Mouse (Mus musculus) CH12.LX (cell line): ENCODE measurements around the gene Spast. TPM values are rescaled to one million over a fixed set of nuclear protein-coding genes. Genes with fewer than 3 reads are reported as not detected.

ENCODE experiments used
- DNase-seq: peaks from one replicate; pipeline ENCODE4 v3.0.0-alpha.2; 2013; ENCODE audit errors: extremely low read depth
- H3K27ac ChIP-seq: 2 replicates; pipeline ENCODE4 v1.5.1; 2012; ENCODE audit warnings: low read depth, mild to moderate bottlenecking, control low read depth, moderate library complexity; ENCODE audit not compliant: insufficient read depth
- H3K27me3 ChIP-seq: replicated peaks from 2 replicates; pipeline ENCODE3; 2012; ENCODE audit warnings: inconsistent platforms
- H3K36me3 ChIP-seq, 2 experiments: replicated peaks in 1 of 2; 2 replicates each; pipeline versions ENCODE3 to v1.6.1; 2012; ENCODE audit warnings: inconsistent platforms in 1 of 2, low read length in 1 of 2, mild to moderate bottlenecking in 1 of 2, mixed read lengths in 1 of 2, moderate library complexity in 1 of 2; ENCODE audit not compliant: control insufficient read depth in 1 of 2, insufficient read depth in 1 of 2
- H3K4me1 ChIP-seq, 2 experiments: 2 replicates each; pipeline ENCODE4 v1.6.1; 2012; ENCODE audit warnings: inconsistent platforms in 1 of 2, moderate library complexity in 1 of 2; ENCODE audit not compliant: insufficient read depth in 2 of 2, control insufficient read depth in 1 of 2
- H3K4me2 ChIP-seq: 2 replicates; pipeline ENCODE4 v1.6.1; 2012; ENCODE audit warnings: low read depth, mild to moderate bottlenecking, control low read depth; ENCODE audit not compliant: poor library complexity, insufficient read depth, severe bottlenecking
- H3K4me3 ChIP-seq, 3 experiments: fragments of 150-350 bp in 1 of 3; sonication (generic) in 1 of 3; replicated peaks in 1 of 3; 2 replicates each; pipeline versions ENCODE3 to v1.5.1; 2011 to 2012; ENCODE audit warnings: low read depth in 2 of 3, low read length in 2 of 3, mild to moderate bottlenecking in 2 of 3, moderate library complexity in 2 of 3, control low read depth in 1 of 3, improper control_type of control experiment in 1 of 3, inconsistent platforms in 1 of 3, mixed read lengths in 1 of 3; ENCODE audit not compliant: poor library complexity in 1 of 3
- H3K79me2 ChIP-seq: replicated peaks from 2 replicates; pipeline ENCODE4 v1.6.1; 2012; ENCODE audit warnings: mild to moderate bottlenecking, moderate library complexity; ENCODE audit not compliant: control insufficient read depth, poor library complexity, insufficient read depth, severe bottlenecking; ENCODE audit errors: extremely low read depth
- H3K9ac ChIP-seq: 2 replicates; pipeline ENCODE4 v1.6.1; 2012; ENCODE audit warnings: low read depth, mild to moderate bottlenecking, control low read depth, moderate library complexity; ENCODE audit not compliant: insufficient read depth
- H3K9me3 ChIP-seq: replicated peaks from 2 replicates; pipeline ENCODE3; 2012; ENCODE audit warnings: low read length, inconsistent platforms, mixed read lengths
- BHLHE40 ChIP-seq: IDR thresholded peaks from 2 replicates; pipeline ENCODE4 v1.6.1; 2011; ENCODE audit warnings: mild to moderate bottlenecking, low read depth, low read length, improper control_type of control experiment
- CHD1 ChIP-seq: IDR thresholded peaks from 2 replicates; pipeline ENCODE4 v1.6.1; 2012; ENCODE audit warnings: low read depth, low read length, improper control_type of control experiment, inconsistent platforms
- CHD2 ChIP-seq: IDR thresholded peaks from 2 replicates; pipeline ENCODE4 v1.6.1; 2011; ENCODE audit warnings: low read length, improper control_type of control experiment
- E2F4 ChIP-seq: IDR thresholded peaks from 2 replicates; pipeline ENCODE4 v1.6.1; 2011; ENCODE audit warnings: low read depth, low read length, improper control_type of control experiment; ENCODE audit not compliant: insufficient replicate concordance
- ELF1 ChIP-seq: IDR thresholded peaks from 2 replicates; pipeline ENCODE4 v1.6.1; 2014; ENCODE audit warnings: low read depth, mild to moderate bottlenecking, inconsistent platforms, low read length, improper control_type of control experiment
- EP300 ChIP-seq: IDR thresholded peaks from 2 replicates; pipeline ENCODE4 v1.6.1; 2011; ENCODE audit warnings: low read length, improper control_type of control experiment
- ETS1 ChIP-seq: conservative IDR thresholded peaks from 2 replicates; pipeline ENCODE4 v1.6.1; 2012; ENCODE audit warnings: low read depth, mild to moderate bottlenecking, inconsistent platforms, low read length, improper control_type of control experiment, moderate library complexity
- HCFC1 ChIP-seq: IDR thresholded peaks from 2 replicates; pipeline ENCODE4 v1.6.1; 2012; ENCODE audit warnings: low read depth, mild to moderate bottlenecking, inconsistent platforms, low read length, improper control_type of control experiment
- IRF4 ChIP-seq: IDR thresholded peaks from 2 replicates; pipeline ENCODE4 v1.6.1; 2014; ENCODE audit warnings: low read depth, mild to moderate bottlenecking, inconsistent platforms, low read length, improper control_type of control experiment
- MAFK ChIP-seq: IDR thresholded peaks from 2 replicates; pipeline ENCODE4 v1.6.1; 2011; ENCODE audit warnings: low read length, improper control_type of control experiment; ENCODE audit not compliant: insufficient replicate concordance
- MAX ChIP-seq: IDR thresholded peaks from 2 replicates; pipeline ENCODE4 v1.6.1; 2011; ENCODE audit warnings: low read length, improper control_type of control experiment
- MAZ ChIP-seq: IDR thresholded peaks from 2 replicates; pipeline ENCODE4 v1.6.1; 2012; ENCODE audit warnings: low read depth, mild to moderate bottlenecking, inconsistent platforms, low read length, improper control_type of control experiment, moderate library complexity
- MXI1 ChIP-seq: IDR thresholded peaks from 2 replicates; pipeline ENCODE4 v1.6.1; 2011; ENCODE audit warnings: mild to moderate bottlenecking, low read depth, low read length, improper control_type of control experiment
- NRF1 ChIP-seq: IDR thresholded peaks from 2 replicates; pipeline ENCODE4 v1.6.1; 2014; ENCODE audit warnings: low read depth, mild to moderate bottlenecking, inconsistent platforms, low read length, improper control_type of control experiment, moderate library complexity
- PAX5 ChIP-seq: IDR thresholded peaks from 2 replicates; pipeline ENCODE4 v1.6.1; 2012; ENCODE audit warnings: low read length, inconsistent platforms, mixed read lengths
- POLR2AphosphoS2 ChIP-seq: IDR thresholded peaks from 2 replicates; pipeline ENCODE4 v1.6.1; 2011; ENCODE audit warnings: low read depth, low read length, improper control_type of control experiment
- TBP ChIP-seq: conservative IDR thresholded peaks from 2 replicates; pipeline ENCODE4 v1.6.1; 2011; ENCODE audit warnings: low read depth, low read length, improper control_type of control experiment
- TCF12 ChIP-seq: IDR thresholded peaks from 2 replicates; pipeline ENCODE4 v1.6.1; 2014; ENCODE audit warnings: low read depth, mild to moderate bottlenecking, inconsistent platforms, low read length, improper control_type of control experiment
- USF2 ChIP-seq: conservative IDR thresholded peaks from 2 replicates; pipeline ENCODE4 v1.6.1; 2011; ENCODE audit warnings: low read depth, low read length, improper control_type of control experiment
- dilution Hi-C: fragments of 300-500 bp; cut with MboI; formaldehyde crosslinking; loops from 2 replicates; pipeline ENCODE4 v1.14.3; 2020; ENCODE audit warnings: low sequenced_read_pairs; ENCODE audit not compliant: extremely low pct_unique_long_range_greater_than_20kb, extremely low pct_ligation_motif_present
- in situ Hi-C: fragments of 300-500 bp; cut with MboI; formaldehyde crosslinking; loops from 3 replicates; pipeline ENCODE4 v1.14.3; 2019; ENCODE audit warnings: low sequenced_read_pairs, low pct_ligation_motif_present, low pct_unique_long_range_greater_than_20kb, mixed read lengths
- polyA plus RNA-seq: library from polyadenylated mRNA; unstranded; fragments of >175 nt; gene quantifications from 2 replicates; pipeline ENCODE4 v1.2.1, GENCODE M21; 2012; ENCODE audit warnings: low read depth; ENCODE audit not compliant: insufficient read length
- total RNA-seq, 2 experiments: library from RNA; depleted of rRNA; stranded (reverse); fragments of 300-350 nt in 1 of 2; fragments of >200 nt in 1 of 2; gene quantifications; 2 replicates each; pipeline ENCODE4 v1.2.3; 2012 to 2014

The Spast gene
- total and polyA plus RNA-seq, 3 experiments = 15.0 to 26.8 (median 21.7) TPM

GRCm38 (mm10) chr17:74418171-74418570 lies 79.4 kb downstream of the Spast start:
- Histone ChIP-seq H3K4me2 (no peak overlapping the region), H3K27me3 (no peaks in the 10 kb centered on the region), H3K4me3 (no peak overlapping the region), H3K9ac (no peak overlapping the region), H3K27ac (no peak overlapping the region), H3K9me3 (no peaks in the 10 kb centered on the region), H3K36me3 (peaks cover 45 to 88% of the 10 kb centered on the region in 2 experiments), H3K4me1 (peaks cover 3 to 29% of the 10 kb centered on the region in 2 experiments; a peak in 3 of 4 replicates), H3K79me2 (no peaks in the 10 kb centered on the region)
- DNase-seq = no peak
- dilution Hi-C loops = no loop called here
- no peak for TF ChIP-seq EP300
- no peak for TF ChIP-seq POLR2AphosphoS2
- no peak for TF ChIP-seq TCF12
- no peak for TF ChIP-seq E2F4
- TF ChIP-seq PAX5 = no peak
- TF ChIP-seq TBP = no peak
- no peak for TF ChIP-seq HCFC1
- TF ChIP-seq MXI1 = no peak
- TF ChIP-seq ELF1 = no peak
- TF ChIP-seq ETS1 = no peak
- in situ Hi-C loops = no loop called here

DNA sequence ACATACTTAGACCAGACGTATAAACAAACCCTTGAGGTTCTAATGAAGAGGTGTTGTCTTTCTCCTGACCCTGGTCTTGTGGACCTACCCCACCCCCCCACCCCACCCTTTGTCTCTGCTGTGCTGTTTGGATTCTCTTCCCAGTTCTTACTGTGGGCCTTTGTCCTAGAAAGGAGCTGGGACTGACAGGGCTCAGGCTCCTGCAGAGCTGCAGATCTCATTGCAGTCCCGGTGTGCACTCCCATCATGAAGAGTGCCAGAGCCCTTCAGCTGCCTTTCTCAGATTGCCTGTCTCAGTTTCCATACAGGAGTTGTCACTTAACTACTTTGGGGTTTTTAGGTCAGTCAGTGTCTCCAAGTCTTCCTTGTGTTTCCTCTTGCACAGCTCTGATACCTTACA lies 81.9 kb downstream of the Spast start:
- Histone ChIP-seq H3K4me3 (no peak overlapping the region), H3K9me3 (no peaks in the 10 kb centered on the region), H3K79me2 (no peaks in the 10 kb centered on the region), H3K4me1 (peaks cover 3 to 12% of the 10 kb centered on the region in 2 experiments; a peak in 3 of 4 replicates), H3K9ac (no peak overlapping the region), H3K27ac (no peak overlapping the region), H3K4me2 (no peak overlapping the region), H3K36me3 (peaks cover 37 to 85% of the 10 kb centered on the region in 2 experiments), H3K27me3 (no peaks in the 10 kb centered on the region)
- dilution Hi-C loops (no loop called here), in situ Hi-C loops (no loop called here)
- TF ChIP-seq BHLHE40 (no peak), IRF4 (no peak), CHD2 (no peak), POLR2AphosphoS2 (no peak), MAZ (no peak)
- DNase-seq = no peak

- H3K4me2 ChIP-seq = no peak overlapping the region
- TF ChIP-seq NRF1 (no peak), USF2 (no peak), MAFK (no peak), EP300 (no peak), MXI1 (no peak), MAX (no peak), IRF4 (no peak), ETS1 (no peak), CHD1 (no peak)
- TF ChIP-seq, all 38 proteins: peak for 0
- H3K9ac ChIP-seq = no peak overlapping the region
- H3K9me3 ChIP-seq = no peaks in the 10 kb centered on the region
- DNase-seq = no peak
- no peak overlapping the region for H3K27ac ChIP-seq
- H3K36me3 ChIP-seq = peaks cover 39 to 88% of the 10 kb centered on the region in 2 experiments
- dilution Hi-C loops = no loop called here
- no peak overlapping the region for H3K4me3 ChIP-seq
- no peaks in the 10 kb centered on the region for H3K4me1 ChIP-seq
- H3K27me3 ChIP-seq = no peaks in the 10 kb centered on the region
- in situ Hi-C loops = no loop called here
- no peaks in the 10 kb centered on the region for H3K79me2 ChIP-seq
These were observed 85.7 kb downstream of the Spast start for GRCm38 (mm10) chr17:74424401-74425005.
